Comparison of ENCODE assay signal across 9 mouse cellular contexts in genomic region chr14:33673350-33674087, GRCm38 (mm10).
DNase-seq lines count a peak whose midpoint lies in the region; ATAC-seq and TF ChIP-seq lines count a peak whose summit lies in the region.
"Had no signal": no experiment of that assay in that cellular context is flagged by ENCODE, and none has a peak within 500 bp of the region (broad histone marks: within the 10 kb centered on the region; RNA-seq: fewer than 3 reads in every experiment).

No protein-coding gene starts in this region.

- DNase-seq in liver, adult 2 months (ENCODE audit: extremely low read depth, low read depth, low spot score) = no peak
- DNase-seq in adipocyte (ENCODE audit: low spot score) = peak; percentile 12
- DNase-seq in embryo, embryonic 10 days (ENCODE audit: low spot score) = peak; percentile 61
- peak; percentile 72 for DNase-seq in kidney, postnatal 0 days (ENCODE audit: low spot score)
- DNase-seq in lung, embryonic 14.5 days = peak; percentile 75
- no peak for DNase-seq in T-cell, adult 2 months (ENCODE audit: low spot score)
- DNase-seq in midbrain, embryonic 11.5 days (ENCODE audit: low spot score, missing footprints) = no peak

- H3K9ac ChIP-seq in liver, adult 2 months (ENCODE audit: low read depth, low read length) = no peak overlapping the region
- no peak overlapping the region for H3K9ac ChIP-seq in liver, embryonic 12.5 days
- no peak overlapping the region for H3K9ac ChIP-seq in kidney, postnatal 0 days (ENCODE audit: low read depth, low read length)
- H3K9ac ChIP-seq in lung, embryonic 14.5 days = no peak overlapping the region
- H3K9ac ChIP-seq in midbrain, embryonic 11.5 days (ENCODE audit: low read length) = no peak overlapping the region
- H3K9ac ChIP-seq: embryonic facial prominence, embryonic 13.5 days had no signal

- no peak for ATAC-seq in liver, embryonic 12.5 days
- no peak for ATAC-seq in kidney, postnatal 0 days (replicated peaks; ENCODE audit: low FRiP score, low read depth)
- ATAC-seq in lung, embryonic 14.5 days (ENCODE audit: insufficient read depth) = no peak
- ATAC-seq in midbrain, embryonic 11.5 days (ENCODE audit: low FRiP score) = no peak

- H3K36me3 ChIP-seq in liver, adult 2 months (ENCODE audit: control insufficient read depth, insufficient read depth, low read length) = no peaks in the 10 kb centered on the region
- no peaks in the 10 kb centered on the region for H3K36me3 ChIP-seq in liver, embryonic 12.5 days
- H3K36me3 ChIP-seq in kidney, postnatal 0 days (ENCODE audit: insufficient read depth, low read length) = no peaks in the 10 kb centered on the region
- H3K36me3 ChIP-seq in lung, embryonic 14.5 days (ENCODE audit: insufficient read depth) = no peaks in the 10 kb centered on the region
- no peaks in the 10 kb centered on the region for H3K36me3 ChIP-seq in midbrain, embryonic 11.5 days (ENCODE audit: control insufficient read depth, insufficient read depth, low read length)
- H3K36me3 ChIP-seq: embryonic facial prominence, embryonic 13.5 days had no signal

- WGBS in liver, adult 2 months = 77% methylated on average over 5 of the region's 5 CpGs
- WGBS in liver, embryonic 12.5 days (ENCODE audit: insufficient replicate concordance) = 56% methylated on average over 5 of the region's 5 CpGs
- WGBS in kidney, postnatal 0 days = 78% methylated on average over 5 of the region's 5 CpGs
- WGBS in lung, embryonic 14.5 days = 78% methylated on average over 5 of the region's 5 CpGs
- WGBS in midbrain, embryonic 11.5 days = 80% methylated on average over 5 of the region's 5 CpGs

- H3K4me2 ChIP-seq in liver, embryonic 12.5 days = no peak overlapping the region
- H3K4me2 ChIP-seq in kidney, postnatal 0 days (ENCODE audit: low read length) = no peak overlapping the region
- no peak overlapping the region for H3K4me2 ChIP-seq in lung, embryonic 14.5 days
- no peak overlapping the region for H3K4me2 ChIP-seq in midbrain, embryonic 11.5 days
- H3K4me2 ChIP-seq: embryonic facial prominence, embryonic 13.5 days had no signal

- peak; percentile 82 for TF ChIP-seq CTCF in liver, adult 2 months (IDR thresholded peaks at IDR 0.05; ENCODE audit: low read depth, low read length)
- peak; percentile 86 for TF ChIP-seq CTCF in kidney, postnatal 0 days (IDR thresholded peaks at IDR 0.05; ENCODE audit: low read depth)
- peak; percentile 86 for TF ChIP-seq CTCF in lung, embryonic 14.5 days (IDR thresholded peaks at IDR 0.05; ENCODE audit: low read depth)

- no peaks in the 10 kb centered on the region for H3K79me2 ChIP-seq in liver, adult 2 months (ENCODE audit: control insufficient read depth, insufficient read depth, low read length)

- H3K4me3 ChIP-seq in liver, adult 2 months (ENCODE audit: insufficient read depth, low read depth, low read length) = no peak overlapping the region
- H3K4me3 ChIP-seq in liver, embryonic 12.5 days = no peak overlapping the region
- H3K4me3 ChIP-seq in kidney, postnatal 0 days (replicated peaks; ENCODE audit: low read depth, low read length) = no peak overlapping the region
- H3K4me3 ChIP-seq in lung, embryonic 14.5 days (ENCODE audit: low read depth, low read length) = no peak overlapping the region
- no peak overlapping the region for H3K4me3 ChIP-seq in midbrain, embryonic 11.5 days (ENCODE audit: low read depth, low read length)
- H3K4me3 ChIP-seq: embryonic facial prominence, embryonic 13.5 days had no signal

- no peaks in the 10 kb centered on the region for H3K4me1 ChIP-seq in liver, adult 2 months (ENCODE audit: control insufficient read depth, insufficient read depth, low read length)
- H3K4me1 ChIP-seq in liver, embryonic 12.5 days = no peaks in the 10 kb centered on the region
- H3K4me1 ChIP-seq in kidney, postnatal 0 days (replicated peaks; ENCODE audit: insufficient read depth, low read length) = no peaks in the 10 kb centered on the region
- H3K4me1 ChIP-seq in lung, embryonic 14.5 days (ENCODE audit: insufficient read depth) = no peaks in the 10 kb centered on the region
- no peaks in the 10 kb centered on the region for H3K4me1 ChIP-seq in midbrain, embryonic 11.5 days (ENCODE audit: control insufficient read depth, insufficient read depth, low read length)
- H3K4me1 ChIP-seq: embryonic facial prominence, embryonic 13.5 days had no signal

- no peak for TF ChIP-seq POLR2A in liver, adult 2 months (IDR thresholded peaks at IDR 0.05; ENCODE audit: extremely low read depth, insufficient read depth, low read length)

- no peaks in the 10 kb centered on the region for H3K9me3 ChIP-seq in liver, embryonic 12.5 days (replicated peaks)
- no peaks in the 10 kb centered on the region for H3K9me3 ChIP-seq in kidney, postnatal 0 days (replicated peaks; ENCODE audit: low read length)
- no peaks in the 10 kb centered on the region; the same call in 1 of the 2 replicates for H3K9me3 ChIP-seq in lung, embryonic 14.5 days (ENCODE audit: low read depth, low read length)
- H3K9me3 ChIP-seq in midbrain, embryonic 11.5 days (ENCODE audit: control insufficient read depth, low read length) = no peaks in the 10 kb centered on the region

- no peaks in the 10 kb centered on the region for H3K27me3 ChIP-seq in liver, adult 2 months (ENCODE audit: control insufficient read depth, insufficient read depth, low read length)
- no peaks in the 10 kb centered on the region for H3K27me3 ChIP-seq in liver, embryonic 12.5 days (replicated peaks)
- no peaks in the 10 kb centered on the region for H3K27me3 ChIP-seq in kidney, postnatal 0 days (ENCODE audit: insufficient read depth, low read length)
- no peaks in the 10 kb centered on the region for H3K27me3 ChIP-seq in lung, embryonic 14.5 days (ENCODE audit: insufficient read depth, low read length)
- H3K27me3 ChIP-seq in midbrain, embryonic 11.5 days (ENCODE audit: control insufficient read depth, insufficient read depth, low read length) = no peaks in the 10 kb centered on the region
- H3K27me3 ChIP-seq: embryonic facial prominence, embryonic 13.5 days had no signal

- H3K27ac ChIP-seq in liver, adult 2 months (replicated peaks; ENCODE audit: insufficient read depth, low read depth, low read length) = no peak overlapping the region
- no peak overlapping the region for H3K27ac ChIP-seq in liver, embryonic 12.5 days
- H3K27ac ChIP-seq in kidney, postnatal 0 days = no peak overlapping the region
- no peak overlapping the region for H3K27ac ChIP-seq in lung, embryonic 14.5 days (ENCODE audit: low read depth)
- no peak overlapping the region for H3K27ac ChIP-seq in midbrain, embryonic 11.5 days (ENCODE audit: low read depth, low read length)
- H3K27ac ChIP-seq: embryonic facial prominence, embryonic 13.5 days had no signal

Comparison
In these comparisons a context has a peak if more than half of its experiments do, and no peak if none do; other contexts are left out.
1. DNase-seq: peak in adipocyte (single experiment), embryo, embryonic 10 days (single experiment), kidney, postnatal 0 days (single experiment) and lung, embryonic 14.5 days (single experiment); none in liver, adult 2 months (single experiment), T-cell, adult 2 months (single experiment) and midbrain, embryonic 11.5 days (single experiment).
2. Peak in every context shown above with its lines, with median percentiles within 50 percentile points of each other: CTCF ChIP-seq.